Mouse (Mus musculus): Measurements from ENCODE around the gene Galns. TPM values are rescaled to one million over a fixed set of nuclear protein-coding genes. Genes with fewer than 3 reads are reported as not detected.

Galns gene
- polyA plus RNA-seq, 1 experiment from 2014 or later: 7.6 TPM

- no peak for ATAC-seq (ENCODE audit: insufficient number of reproducible peaks, insufficient read depth, low FRiP score, low TSS enrichment, low read depth)
- no peak overlapping the region for H3K27ac ChIP-seq
- H3K27me3 ChIP-seq: no peaks in the 10 kb centered on the region
- H3K36me3 ChIP-seq: peaks cover 5% of the 10 kb centered on the region
- no peak overlapping the region for H3K9ac ChIP-seq
- H3K4me2 ChIP-seq: no peak overlapping the region
- 75% methylated on average over 25 of the region's 25 CpGs for WGBS
- H3K4me3 ChIP-seq: no peak overlapping the region
- peaks cover 22% of the 10 kb centered on the region for H3K4me1 ChIP-seq
- H3K9me3 ChIP-seq: no peaks in the 10 kb centered on the region
These were observed 46.6 kb downstream of the Galns start for GRCm38 (mm10) chr8:122564363-122565352.

GRCm38 (mm10) chr8:122561199-122561598 is 50.1 kb downstream of the Galns start:
- H3K27ac ChIP-seq: no peak overlapping the region
- H3K9me3 ChIP-seq: no peaks in the 10 kb centered on the region
- no peak overlapping the region for H3K9ac ChIP-seq
- H3K4me3 ChIP-seq: no peak overlapping the region
- WGBS: 88% methylated on average over 5 of the region's 5 CpGs
- no peaks in the 10 kb centered on the region for H3K27me3 ChIP-seq
- peaks cover 27% of the 10 kb centered on the region for H3K4me1 ChIP-seq
- no peak overlapping the region for H3K4me2 ChIP-seq
- ATAC-seq (ENCODE audit: insufficient number of reproducible peaks, insufficient read depth, low FRiP score, low TSS enrichment, low read depth): no peak
- no peaks in the 10 kb centered on the region for H3K36me3 ChIP-seq

GRCm38 (mm10) chr8:122558671-122559349 is 52.5 kb downstream of the Galns start:
- peaks cover 44% of the 10 kb centered on the region for H3K4me1 ChIP-seq
- no peaks in the 10 kb centered on the region for H3K9me3 ChIP-seq
- no peak for ATAC-seq (ENCODE audit: insufficient number of reproducible peaks, insufficient read depth, low FRiP score, low TSS enrichment, low read depth)
- WGBS: 19% methylated on average over 10 of the region's 12 CpGs
- no peaks in the 10 kb centered on the region for H3K27me3 ChIP-seq
- H3K9ac ChIP-seq: no peak overlapping the region
- no peaks in the 10 kb centered on the region for H3K36me3 ChIP-seq
- H3K4me3 ChIP-seq: no peak overlapping the region
- H3K27ac ChIP-seq: no peak overlapping the region
- no peak overlapping the region for H3K4me2 ChIP-seq

GRCm38 (mm10) chr8:122557248-122558038 is 53.8 kb downstream of the Galns start:
- H3K4me1 ChIP-seq: peaks cover 44% of the 10 kb centered on the region
- no peaks in the 10 kb centered on the region for H3K9me3 ChIP-seq
- H3K36me3 ChIP-seq: no peaks in the 10 kb centered on the region
- 45% methylated on average over 10 of the region's 10 CpGs for WGBS
- H3K9ac ChIP-seq: no peak overlapping the region; the same call in 1 of the 2 replicates
- H3K27me3 ChIP-seq: no peaks in the 10 kb centered on the region
- H3K27ac ChIP-seq: peak overlapping the region; percentile 94
- ATAC-seq (ENCODE audit: insufficient number of reproducible peaks, insufficient read depth, low FRiP score, low TSS enrichment, low read depth): no peak
- no peak overlapping the region for H3K4me2 ChIP-seq
- H3K4me3 ChIP-seq: no peak overlapping the region

GRCm38 (mm10) chr8:122556030-122557009 is 54.9 kb downstream of the Galns start:
- H3K4me1 ChIP-seq: peaks cover 44% of the 10 kb centered on the region
- no peaks in the 10 kb centered on the region for H3K27me3 ChIP-seq
- no peak overlapping the region for H3K4me3 ChIP-seq
- peak; percentile 49; the same call in 1 of the 2 replicates for ATAC-seq (ENCODE audit: insufficient number of reproducible peaks, insufficient read depth, low FRiP score, low TSS enrichment, low read depth)
- H3K9ac ChIP-seq: peak overlapping the region; percentile 28; the same call in 1 of the 2 replicates
- no peaks in the 10 kb centered on the region for H3K9me3 ChIP-seq
- WGBS: 52% methylated on average over 12 of the region's 12 CpGs
- H3K27ac ChIP-seq: peak overlapping the region; percentile 94
- H3K4me2 ChIP-seq: peak overlapping the region; percentile 19; the same call in 1 of the 2 replicates
- no peaks in the 10 kb centered on the region for H3K36me3 ChIP-seq

GRCm38 (mm10) chr8:122554786-122555185 is 56.5 kb downstream of the Galns start:
- no peak overlapping the region for H3K4me2 ChIP-seq
- H3K4me3 ChIP-seq: no peak overlapping the region
- peaks cover 49% of the 10 kb centered on the region for H3K4me1 ChIP-seq
- no peaks in the 10 kb centered on the region for H3K27me3 ChIP-seq
- 72% methylated on average over 6 of the region's 6 CpGs for WGBS
- peak overlapping the region; percentile 94 for H3K27ac ChIP-seq
- no peaks in the 10 kb centered on the region for H3K9me3 ChIP-seq
- no peak for ATAC-seq (ENCODE audit: insufficient number of reproducible peaks, insufficient read depth, low FRiP score, low TSS enrichment, low read depth)
- H3K36me3 ChIP-seq: no peaks in the 10 kb centered on the region
- no peak overlapping the region for H3K9ac ChIP-seq

- Histone ChIP-seq H3K4me1 (peaks cover 58% of the 10 kb centered on the region), H3K4me3 (peak within 1 kb of the TSS; percentile 83), H3K36me3 (peaks cover 5% of the 10 kb centered on the region; the same call in 1 of the 2 replicates), H3K9me3 (no peaks in the 10 kb centered on the region), H3K27me3 (no peaks in the 10 kb centered on the region), H3K27ac (peak within 1 kb of the TSS; percentile 87), H3K9ac (peak within 1 kb of the TSS; percentile 91), H3K4me2 (peak within 1 kb of the TSS; percentile 84)
- 12% methylated on average over 48 of the region's 56 CpGs for WGBS
- ATAC-seq (ENCODE audit: insufficient number of reproducible peaks, insufficient read depth, low FRiP score, low TSS enrichment, low read depth): peak; percentile 54
These were observed 59.8 kb downstream of the Galns start, which contains the start of gene Piezo1 for GRCm38 (mm10) chr8:122551265-122552051. Gene Piezo1 (minus strand): TSS chr8:122551329.

- Histone ChIP-seq H3K4me3 (peak overlapping the region; percentile 83), H3K36me3 (peaks cover 5% of the 10 kb centered on the region; the same call in 1 of the 2 replicates), H3K4me2 (peak overlapping the region; percentile 84), H3K27ac (peak overlapping the region; percentile 87), H3K9me3 (no peaks in the 10 kb centered on the region), H3K4me1 (peaks cover 54% of the 10 kb centered on the region), H3K9ac (peak overlapping the region; percentile 91), H3K27me3 (no peaks in the 10 kb centered on the region)
- WGBS: 0% methylated on average over 42 of the region's 43 CpGs
- no peak for ATAC-seq (ENCODE audit: insufficient number of reproducible peaks, insufficient read depth, low FRiP score, low TSS enrichment, low read depth)
These were observed 60.3 kb downstream of the Galns start for GRCm38 (mm10) chr8:122550995-122551264.

GRCm38 (mm10) chr8:122550234-122550994 is 60.8 kb downstream of the Galns start:
- H3K4me1 ChIP-seq: peaks cover 49% of the 10 kb centered on the region
- no peaks in the 10 kb centered on the region for H3K27me3 ChIP-seq
- no peaks in the 10 kb centered on the region for H3K9me3 ChIP-seq
- H3K9ac ChIP-seq: peak overlapping the region; percentile 91
- peaks cover 5% of the 10 kb centered on the region; the same call in 1 of the 2 replicates for H3K36me3 ChIP-seq
- H3K4me2 ChIP-seq: peak overlapping the region; percentile 84
- peak overlapping the region; percentile 83 for H3K4me3 ChIP-seq
- WGBS: 3% methylated on average over 51 of the region's 52 CpGs
- ATAC-seq (ENCODE audit: insufficient number of reproducible peaks, insufficient read depth, low FRiP score, low TSS enrichment, low read depth): peak; percentile 52
- peak overlapping the region; percentile 87 for H3K27ac ChIP-seq
